Mouse (Mus musculus) kidney, adult 2 months (tissue): ENCODE data around the gene Bbip1.

ENCODE experiments used
- CTCF ChIP-seq: fragments of 200-500 bp; conservative IDR thresholded peaks from 2 replicates; pipeline ENCODE4 v1.5.1; 2011; ENCODE audit warnings: low read depth, mild to moderate bottlenecking, control low read depth, low read length, moderate library complexity, mixed read lengths; ENCODE audit not compliant: insufficient read depth, insufficient read length
- POLR2A ChIP-seq: fragments of 200-500 bp; IDR thresholded peaks from one replicate; pipeline ENCODE4 v1.6.1; 2011; ENCODE audit warnings: low read depth, low read length, control low read depth

DNA sequence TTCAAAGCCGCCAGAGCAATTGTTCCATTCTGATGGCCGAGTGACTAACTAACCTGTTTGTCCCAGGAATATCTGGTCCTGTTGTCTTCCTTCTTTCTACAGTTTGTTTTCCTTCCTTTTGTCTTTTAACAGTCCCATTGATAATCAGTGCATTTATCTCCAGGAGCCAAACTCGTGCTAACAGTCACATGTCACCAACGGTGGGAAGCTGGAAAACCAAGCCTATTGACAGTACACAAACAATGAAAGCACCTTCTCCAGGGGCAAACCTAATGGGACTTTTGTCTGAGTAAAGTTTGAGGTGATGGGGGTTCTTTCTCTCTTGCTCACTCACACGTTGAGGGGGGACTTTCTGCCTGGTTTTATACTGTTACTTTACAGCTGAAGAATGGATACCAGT lies 54.2 kb downstream of the Bbip1 start:
- TF ChIP-seq CTCF, result no peak
- TF ChIP-seq POLR2A, result no peak
